Mouse (Mus musculus): ENCODE results near the gene Arap2. TPM values are rescaled to one million over a fixed set of nuclear protein-coding genes. Genes with fewer than 3 reads are reported as not detected.

Arap2 gene
- polyA plus RNA-seq (2014; fragmentation: Illumina TruSeq; extraction: RNeasy Lipid Tissue Mini Kit (QIAGEN cat#74804); ENCODE audit: low read depth, low replicate concordance), result 19.4 TPM

DNA sequence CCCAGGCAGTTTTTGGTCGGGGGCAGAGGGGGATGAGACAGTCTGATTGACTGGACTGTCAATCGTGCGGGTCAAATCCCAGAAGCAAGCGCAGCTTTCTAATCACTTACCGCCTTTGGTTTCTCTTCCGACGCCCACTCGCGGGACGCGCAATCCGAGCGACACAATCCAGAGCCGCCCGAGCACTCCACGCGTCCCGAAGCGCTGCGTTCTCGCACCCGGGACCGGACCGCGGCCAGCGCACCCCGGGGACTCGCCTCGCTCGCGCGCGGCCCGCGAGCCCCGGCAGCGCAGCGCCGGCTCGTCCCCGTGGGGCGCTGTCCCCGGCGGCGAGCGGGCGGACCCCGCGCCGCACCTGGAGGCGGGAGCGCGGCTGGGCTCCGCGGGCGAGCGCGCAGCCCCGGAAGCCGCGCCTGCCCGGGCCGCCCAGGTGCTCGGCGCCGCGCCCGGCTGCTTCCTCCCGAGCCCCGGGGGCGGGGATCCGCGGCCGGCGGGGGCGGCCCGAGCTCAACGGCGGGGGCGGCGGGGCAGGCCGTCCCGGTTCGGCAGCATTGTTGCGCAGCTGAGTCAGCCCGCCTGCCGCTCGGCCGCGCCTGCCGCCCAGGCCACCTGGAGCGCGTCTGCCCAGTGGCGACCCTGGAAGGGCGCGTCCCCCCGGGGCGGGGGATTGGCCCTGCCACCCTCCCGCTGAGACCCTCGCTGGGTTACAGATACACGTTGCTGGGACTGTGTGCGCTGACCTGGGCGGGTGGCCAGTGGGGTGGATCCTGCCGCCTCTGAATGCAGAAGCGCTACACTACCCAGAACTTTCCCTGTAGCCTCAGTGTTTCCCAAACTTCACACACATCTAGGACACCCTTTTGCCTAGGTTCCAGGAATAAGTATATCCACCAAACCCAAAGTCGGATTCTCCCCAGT is at the start of gene Arap2:
Arap2 (minus strand) TSS at position 376 of the 918 bp plus-strand sequence.

DNA sequence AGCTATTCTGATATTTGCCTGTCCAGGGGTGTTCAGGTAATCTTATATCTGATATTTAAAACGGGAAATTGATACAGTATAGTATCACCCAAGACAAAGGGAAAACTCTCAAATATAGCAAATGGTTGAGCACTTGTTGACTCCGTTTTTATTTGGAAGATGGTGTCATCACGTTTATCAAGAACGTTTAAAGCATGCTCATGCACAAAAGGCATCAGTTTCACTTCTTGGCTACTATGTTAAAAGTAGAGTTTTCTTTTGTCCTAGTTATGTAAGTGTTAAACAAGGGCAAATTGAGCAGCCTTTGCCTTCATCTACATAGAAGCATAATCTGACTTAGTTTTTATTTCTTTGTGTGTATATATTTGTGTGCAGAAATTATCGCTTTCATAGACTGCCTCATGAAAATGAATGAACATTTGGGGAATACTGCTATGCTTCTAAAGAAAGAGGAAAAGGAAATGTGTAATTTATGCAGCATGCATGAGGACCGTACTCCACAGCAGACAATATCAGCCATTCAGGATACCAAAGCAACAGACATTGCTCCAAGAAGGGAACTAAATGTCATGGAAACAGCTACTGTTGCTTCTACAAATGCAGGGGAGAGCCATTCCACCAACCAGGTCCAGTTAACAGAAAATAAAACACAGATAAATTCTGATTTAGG is 47.6 kb upstream of the Arap2 start, which contains the start of gene Dthd1:
Dthd1 (plus strand) TSS at position 422 of the 670 bp plus-strand sequence.

Other genes starting within 250 kb of the Arap2 start
- not detected for gene Dthd1, start 47.7 kb upstream of the Arap2 start, polyA plus RNA-seq (2014; fragmentation: Illumina TruSeq; extraction: RNeasy Lipid Tissue Mini Kit (QIAGEN cat#74804); ENCODE audit: low read depth, low replicate concordance)